Mouse (Mus musculus): ENCODE data around the gene Fam129a.

- TF ChIP-seq CTCF (conservative IDR thresholded peaks at IDR 0.05; ENCODE audit: low read length) (no peak), NANOG (IDR thresholded peaks at IDR 0.05; ENCODE audit: borderline replicate concordance, low read length) (no peak), POU5F1 (IDR thresholded peaks at IDR 0.05; ENCODE audit: borderline replicate concordance, low read length) (no peak)
These were observed 150.5 kb downstream of the Fam129a start for GRCm38 (mm10) chr1:151721357-151721983.

All from E14TG2a.4 (cell line).